Mouse (Mus musculus) T-cell, adult 2 months (primary cell): Measurements from ENCODE around the gene Ccdc88a.

Source experiments
- DNase-seq: peaks from one replicate; pipeline ENCODE4 v3.0.0; 2022; ENCODE audit warnings: low spot score

The Ccdc88a gene

GRCm38 (mm10) chr11:29548504-29549424 lies 175.3 kb downstream of the Ccdc88a start:
- DNase-seq, result no peak

GRCm38 (mm10) chr11:29549425-29549778 lies 175.9 kb downstream of the Ccdc88a start:
- DNase-seq, result no peak
